Mouse (Mus musculus) kidney, adult 8-10 months (tissue): ENCODE measurements around the gene Iah1.

Experiments
- DNase-seq, 2 experiments: peaks; one replicate each; pipeline ENCODE4 v3.0.0; 2022

The Iah1 gene

GRCm38 (mm10) chr12:21320317-21320716, 4.1 kb downstream of the Iah1 start:
- DNase-seq: peak; percentile 52 to 58

GRCm38 (mm10) chr12:21321170-21321569, 5.0 kb downstream of the Iah1 start:
- peak; percentile 66 to 76 for DNase-seq

- no peak for DNase-seq
Observed at GRCm38 (mm10) chr12:21322296-21322695, 6.1 kb downstream of the Iah1 start.

GRCm38 (mm10) chr12:21322856-21323255, 6.7 kb downstream of the Iah1 start:
- no peak for DNase-seq

- no peak for DNase-seq
Observed at GRCm38 (mm10) chr12:21324101-21324500, 7.9 kb downstream of the Iah1 start.

- no peak for DNase-seq
Observed at GRCm38 (mm10) chr12:21325266-21325665, 9.1 kb downstream of the Iah1 start.

- DNase-seq: no peak
Observed at GRCm38 (mm10) chr12:21326325-21326724, 10.1 kb downstream of the Iah1 start.

GRCm38 (mm10) chr12:21329661-21330400, 13.6 kb downstream of the Iah1 start:
- no peak for DNase-seq

- DNase-seq: no peak
Observed at GRCm38 (mm10) chr12:21330961-21331576, 14.9 kb downstream of the Iah1 start.

- DNase-seq: no peak
Observed at GRCm38 (mm10) chr12:21331711-21332110, 15.5 kb downstream of the Iah1 start.

- no peak for DNase-seq
Observed at GRCm38 (mm10) chr12:21333021-21333420, 16.8 kb downstream of the Iah1 start.

GRCm38 (mm10) chr12:21333766-21334165, 17.6 kb downstream of the Iah1 start:
- DNase-seq: no peak

GRCm38 (mm10) chr12:21335869-21336268, 19.7 kb downstream of the Iah1 start:
- no peak for DNase-seq

- DNase-seq: no peak
Observed at GRCm38 (mm10) chr12:21337171-21337570, 21.0 kb downstream of the Iah1 start.

GRCm38 (mm10) chr12:21340674-21341073, 24.5 kb downstream of the Iah1 start:
- DNase-seq: no peak

- DNase-seq: no peak
Observed at GRCm38 (mm10) chr12:21346972-21347371, 30.8 kb downstream of the Iah1 start.

GRCm38 (mm10) chr12:21350113-21350876, 34.1 kb downstream of the Iah1 start:
- DNase-seq: no peak

- DNase-seq: no peak
Observed at GRCm38 (mm10) chr12:21353681-21354080, 37.5 kb downstream of the Iah1 start.

- no peak for DNase-seq
Observed at GRCm38 (mm10) chr12:21362686-21363085, 46.5 kb downstream of the Iah1 start.

GRCm38 (mm10) chr12:21363195-21363594, 47.0 kb downstream of the Iah1 start:
- no peak for DNase-seq

- no peak for DNase-seq
Observed at GRCm38 (mm10) chr12:21364624-21365435, 48.6 kb downstream of the Iah1 start.

- no peak for DNase-seq
Observed at GRCm38 (mm10) chr12:21368376-21369086, 52.3 kb downstream of the Iah1 start.
